Mouse (Mus musculus) c-Kit-positive CD71-positive TER-119-negative erythroid progenitor cells, embryonic 14.5 days (primary cell): Measurements from ENCODE around the gene Anapc11.
"Not testable (repeated sequence)": the region's sequence is repeated elsewhere in the genome, so short reads cannot be mapped to it uniquely, and the experiment has no call there.

Experiments used
- DNase-seq: peaks from one replicate; pipeline ENCODE4 v3.0.0-alpha.2; 2013; ENCODE audit warnings: low read depth

Gene Anapc11

DNA sequence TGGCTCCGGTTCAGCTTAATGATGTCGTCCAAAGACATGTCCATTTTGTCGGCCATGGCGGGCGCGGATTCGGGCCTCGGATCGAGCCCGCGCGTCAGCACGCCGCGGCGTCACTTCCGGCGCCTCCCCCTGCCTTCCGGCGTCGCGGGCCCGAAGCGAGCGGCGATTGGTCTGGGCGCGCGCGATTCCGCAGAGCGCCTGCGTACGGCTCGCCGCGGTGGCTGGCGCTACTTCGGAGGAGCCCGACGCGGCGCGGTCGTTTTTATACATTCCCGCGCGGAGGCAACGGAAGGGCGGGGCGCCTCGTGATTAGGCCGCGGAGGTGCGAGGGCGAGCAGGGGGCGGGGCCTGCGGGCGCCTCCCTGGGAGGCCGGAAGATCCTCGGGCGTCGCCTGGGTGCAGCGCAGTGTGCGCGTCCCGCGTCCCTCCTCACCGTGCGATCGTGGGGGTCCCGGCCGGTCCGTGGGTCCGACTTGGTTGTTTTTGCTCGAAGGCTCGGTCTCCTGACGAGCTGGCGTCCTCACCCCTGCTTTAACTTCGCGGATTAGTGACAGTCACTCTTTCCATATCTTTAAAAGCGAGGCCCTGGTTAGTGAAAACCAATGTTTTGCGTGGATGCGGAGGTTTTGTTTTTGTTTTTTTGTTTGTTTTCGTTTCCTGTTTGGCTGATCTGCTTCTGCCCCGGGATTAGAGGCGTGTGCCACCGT, at the start of gene Anapc11, which contains the start of gene Alyref:
Anapc11 (plus strand) TSS at position 139 of the 707 bp plus-strand sequence.
Alyref (minus strand) TSS at position 83 of the 707 bp plus-strand sequence.
- peak; percentile 92 for DNase-seq

GRCm38 (mm10) chr11:120548786-120549167, 49.4 kb upstream of the Anapc11 start:
- DNase-seq, result no peak

DNA sequence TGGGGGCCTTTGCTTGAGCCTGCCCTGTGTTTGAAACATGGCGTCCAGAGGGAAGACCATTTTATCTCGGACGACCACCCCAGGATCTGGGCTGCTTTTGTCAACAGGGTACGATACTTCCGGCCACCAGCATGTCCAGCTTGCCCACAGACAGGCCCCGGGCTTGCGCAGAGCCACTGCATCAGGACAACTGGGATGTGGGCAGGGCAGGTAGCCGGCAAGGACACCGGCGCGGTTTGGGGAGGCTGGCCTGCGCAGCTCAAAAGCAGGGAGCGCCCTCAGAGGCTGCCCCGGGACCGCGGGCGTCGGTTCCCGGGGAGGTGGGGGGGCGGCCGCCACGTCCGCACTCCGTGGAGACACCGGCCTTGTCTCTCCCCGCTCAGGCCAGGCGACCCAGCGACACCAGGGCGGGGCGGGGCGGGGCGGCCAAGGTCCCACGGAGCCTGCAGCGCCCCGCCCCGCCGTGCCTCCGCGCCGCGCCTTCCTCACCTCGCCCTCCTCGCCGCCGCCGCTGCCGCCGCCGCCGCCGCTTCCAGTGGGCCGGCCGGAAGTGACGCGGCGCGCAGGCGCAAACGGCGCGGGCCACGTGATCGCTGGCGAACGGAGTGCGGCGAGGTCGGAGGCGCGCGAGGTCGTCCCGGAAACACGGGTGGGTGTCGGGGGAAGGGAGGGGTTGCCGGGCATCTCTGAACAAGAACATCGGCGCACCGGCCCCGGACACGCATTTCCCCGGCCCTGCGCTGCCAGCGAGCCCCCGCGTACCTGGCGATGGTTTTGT, 48.9 kb upstream of the Anapc11 start, which contains the start of gene Mcrip1:
Mcrip1 (minus strand) TSS at position 560 of the 778 bp plus-strand sequence.
- peak; percentile 80 for DNase-seq

DNA sequence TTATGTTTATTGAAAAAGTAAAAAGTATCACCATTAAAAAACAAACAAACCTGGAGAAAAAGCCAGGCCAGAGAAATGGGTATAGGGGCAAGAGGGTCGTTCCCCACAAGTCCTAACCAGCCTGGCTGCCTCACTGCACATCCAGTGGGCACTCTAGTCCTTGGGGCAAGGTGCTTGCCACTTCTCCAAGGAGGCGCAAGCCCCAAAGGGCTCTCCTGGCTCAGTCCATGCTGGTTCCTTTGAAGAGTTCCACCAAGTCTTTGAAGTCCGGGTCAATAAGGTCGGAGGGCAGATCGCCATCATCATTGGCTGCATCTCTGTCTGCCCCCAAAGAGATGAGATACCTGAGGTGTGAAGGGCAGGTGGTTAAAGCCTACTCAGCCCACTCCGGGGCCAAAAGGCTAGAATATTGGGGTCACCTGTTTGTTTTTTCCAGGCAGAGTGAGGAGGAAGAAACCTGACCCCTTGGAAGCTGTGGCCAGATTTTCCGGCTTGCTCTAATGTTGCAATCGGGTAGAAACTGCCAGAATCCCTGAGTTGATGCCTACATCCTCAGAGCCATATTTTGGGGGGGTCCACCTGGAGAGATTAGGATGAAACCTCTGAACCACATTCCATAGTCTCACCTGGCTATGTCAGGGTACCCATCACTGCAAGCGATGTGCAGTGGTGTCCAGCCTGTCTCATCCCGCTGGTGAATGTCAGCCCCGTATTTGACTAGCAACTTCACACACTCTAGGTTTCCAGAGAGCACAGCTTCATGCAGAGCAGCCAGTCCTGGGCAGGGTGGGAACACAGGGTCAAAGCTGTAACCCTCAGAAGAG, 48.0 kb upstream of the Anapc11 start:
- no peak for DNase-seq

- DNase-seq, result no peak
Measured at GRCm38 (mm10) chr11:120550810-120551440, 47.3 kb upstream of the Anapc11 start, which contains the start of gene Ppp1r27. TSS of gene Ppp1r27 (minus strand) at chr11:120551132.

- DNase-seq, result no peak
Measured at GRCm38 (mm10) chr11:120552736-120553135, 45.5 kb upstream of the Anapc11 start.

DNA sequence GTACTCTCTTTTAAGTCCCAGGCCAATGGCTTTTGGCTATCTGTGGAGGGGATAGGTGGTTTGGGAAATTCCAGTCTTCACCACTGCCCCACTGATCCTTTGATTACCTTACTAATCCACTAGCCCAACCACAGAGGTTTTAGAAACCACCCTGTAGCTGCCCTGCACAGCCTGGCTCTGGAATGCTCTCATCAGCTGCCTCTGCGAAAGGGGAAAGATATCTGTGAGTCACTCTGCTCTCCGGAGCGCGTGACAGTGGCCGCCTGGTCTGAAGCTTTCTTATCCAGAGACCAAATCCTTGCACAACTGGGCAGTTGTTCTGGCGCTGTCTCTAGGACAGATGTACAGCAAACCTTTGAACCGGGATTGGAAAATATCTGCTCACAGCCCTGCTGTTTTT, 43.4 kb upstream of the Anapc11 start:
- no peak for DNase-seq

GRCm38 (mm10) chr11:120555260-120555659, 43.0 kb upstream of the Anapc11 start:
- no peak for DNase-seq

DNA sequence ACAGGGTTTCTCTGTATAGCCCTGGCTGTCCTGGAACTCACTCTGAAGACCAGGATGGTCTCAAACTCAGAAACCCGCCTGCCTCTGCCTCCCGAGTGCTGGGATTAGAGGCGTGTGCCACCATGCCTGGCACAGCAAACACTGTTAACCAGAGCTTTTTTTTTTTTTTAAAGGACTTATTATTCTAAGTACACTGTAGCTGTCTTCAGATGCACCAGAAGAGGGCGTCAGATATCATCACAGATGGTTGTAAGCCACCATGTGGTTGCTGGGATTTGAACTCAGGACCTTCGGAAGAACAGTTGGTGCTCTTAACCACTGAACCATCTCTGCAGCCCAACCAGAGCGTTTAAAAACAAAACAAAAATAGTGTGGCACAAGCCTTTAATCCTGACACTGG, 39.4 kb upstream of the Anapc11 start:
- not testable (repeated sequence) for DNase-seq

DNA sequence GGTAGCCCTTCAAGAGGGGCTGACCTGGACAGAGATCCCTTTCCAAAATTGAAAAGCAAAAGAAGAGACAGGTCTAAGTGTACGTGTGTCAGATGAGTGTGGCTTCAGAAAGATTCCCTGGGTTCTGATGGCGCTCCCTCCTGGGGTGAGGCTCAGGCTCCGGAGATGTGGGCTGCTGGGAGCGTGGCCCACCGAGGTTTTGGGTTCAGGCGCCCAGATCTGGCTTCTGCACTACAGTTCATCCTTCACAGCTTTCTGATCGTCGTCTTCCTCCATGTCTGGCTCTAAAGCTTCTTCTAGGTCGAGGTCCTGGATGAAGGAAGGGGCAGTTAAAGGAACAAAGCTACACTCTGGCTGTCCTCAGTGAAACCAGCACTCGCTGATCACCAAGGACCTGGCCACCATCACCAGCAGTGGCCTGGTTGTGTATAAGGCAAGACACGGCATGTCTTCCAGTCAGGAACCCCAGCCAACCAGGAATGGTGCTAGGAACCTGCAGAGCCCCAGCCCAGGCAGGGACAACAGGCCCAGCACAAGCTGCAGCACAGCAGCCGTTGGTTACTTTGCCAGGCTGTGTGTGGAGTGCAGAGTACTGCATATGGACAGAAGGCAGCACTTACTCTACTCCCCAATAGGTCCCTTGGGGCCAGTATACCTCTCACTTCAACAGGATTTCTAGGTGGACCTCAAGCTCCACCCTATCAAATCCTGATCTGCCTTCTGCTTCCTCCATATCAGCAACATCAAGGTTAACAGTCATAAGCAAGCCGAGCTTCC, 37.1 kb upstream of the Anapc11 start:
- no peak for DNase-seq

DNA sequence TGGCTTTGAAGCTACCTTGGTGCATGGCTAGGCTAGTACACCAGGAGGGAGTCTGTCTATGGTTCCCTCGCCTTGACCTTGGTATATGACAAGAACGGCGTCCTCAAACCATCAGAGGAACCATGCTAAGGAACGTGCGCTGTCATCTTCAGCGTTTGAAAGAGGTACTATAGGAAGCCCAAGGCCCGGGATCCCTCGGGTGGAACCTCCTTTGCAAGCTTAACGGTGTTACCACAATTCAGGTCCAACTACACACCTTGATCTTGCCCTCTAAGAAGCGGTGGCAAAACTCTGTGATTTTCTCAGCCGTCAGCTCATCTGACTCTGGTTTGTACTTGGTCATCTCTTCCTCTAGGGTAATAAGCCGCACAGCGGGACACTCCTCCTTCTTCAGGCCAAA, 35.3 kb upstream of the Anapc11 start:
- no peak for DNase-seq

DNA sequence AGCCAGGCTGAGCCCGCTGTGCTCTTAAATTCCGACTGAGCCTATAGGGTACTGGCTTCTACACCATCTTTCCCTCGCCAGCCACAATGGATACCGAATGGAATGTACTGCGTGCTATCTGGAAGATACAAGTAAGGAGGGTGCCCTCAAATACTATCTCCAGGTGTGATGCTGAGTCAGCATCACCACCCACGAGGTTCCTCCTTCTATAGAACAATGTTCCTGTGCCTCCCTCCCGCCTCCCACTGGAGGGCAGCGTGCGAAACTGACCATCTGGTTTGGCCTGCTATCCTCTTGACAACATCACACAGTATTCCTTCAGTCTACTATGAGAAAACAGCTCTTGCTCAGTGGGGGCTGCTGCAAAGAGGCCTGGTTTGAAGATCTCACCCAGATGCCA, 33.1 kb upstream of the Anapc11 start:
- DNase-seq, result no peak

- DNase-seq, result no peak
Measured at GRCm38 (mm10) chr11:120568324-120568723, 29.9 kb upstream of the Anapc11 start.

- DNase-seq, result no peak
Measured at GRCm38 (mm10) chr11:120571122-120571521, 27.1 kb upstream of the Anapc11 start.

- no peak for DNase-seq
Measured at GRCm38 (mm10) chr11:120571754-120572416, 26.3 kb upstream of the Anapc11 start.

GRCm38 (mm10) chr11:120572417-120572751, 25.8 kb upstream of the Anapc11 start:
- no peak for DNase-seq

GRCm38 (mm10) chr11:120572752-120573584, 25.3 kb upstream of the Anapc11 start, which contains the start of gene P4hb:
TSS of gene P4hb (minus strand) at chr11:120573253.
- peak; percentile 97 for DNase-seq

DNA sequence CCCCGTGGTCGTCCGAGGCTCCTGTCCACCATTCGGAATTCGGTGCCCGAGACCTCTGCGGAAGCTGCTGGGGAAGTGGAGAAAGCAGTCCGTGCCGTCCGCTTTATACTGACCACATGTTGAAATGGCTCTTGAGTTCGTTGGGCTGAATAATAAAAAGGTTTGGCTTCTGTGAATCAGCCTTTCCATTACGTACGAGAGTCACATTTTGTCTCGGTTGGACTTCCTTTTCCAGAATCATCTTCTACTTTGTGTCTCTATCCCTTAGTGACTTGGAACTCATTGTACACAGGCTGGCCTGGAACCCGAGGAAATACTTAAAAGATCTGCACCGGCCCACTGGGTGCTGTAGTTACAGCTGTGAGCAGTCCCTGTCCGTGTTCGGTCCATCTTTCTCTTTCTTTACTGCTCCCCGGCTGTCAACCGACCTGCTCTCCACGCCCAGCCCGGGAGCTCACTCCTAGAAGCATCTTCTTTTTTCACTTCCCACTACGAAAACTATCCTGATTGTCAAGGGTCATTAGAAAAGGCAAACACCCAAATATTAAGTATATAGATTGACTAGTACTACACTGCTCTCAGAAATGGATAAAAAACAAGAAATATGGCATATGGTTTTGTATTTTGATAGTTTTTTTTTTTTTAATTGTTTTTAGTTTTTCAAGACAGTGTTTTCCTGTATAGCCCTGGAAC, 24.5 kb upstream of the Anapc11 start:
- no peak for DNase-seq

DNA sequence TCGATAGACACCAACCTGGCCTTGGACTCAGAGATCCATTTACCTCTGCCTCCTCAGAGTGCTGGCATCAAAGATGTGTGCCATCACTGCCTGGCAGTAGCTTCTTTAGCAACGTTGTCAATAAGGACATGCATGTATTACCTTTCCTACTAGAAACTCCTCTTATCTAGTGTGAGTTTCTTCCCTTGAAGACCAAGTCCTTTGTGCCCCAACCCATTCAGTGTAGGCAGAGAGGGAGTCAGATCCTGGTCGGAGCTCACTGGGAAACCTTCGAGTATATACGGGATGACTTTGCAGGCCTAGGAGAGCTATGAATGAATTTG, 24.0 kb upstream of the Anapc11 start:
- no peak for DNase-seq
